Mouse (Mus musculus): ENCODE data around the gene Mrps18b.

DNA sequence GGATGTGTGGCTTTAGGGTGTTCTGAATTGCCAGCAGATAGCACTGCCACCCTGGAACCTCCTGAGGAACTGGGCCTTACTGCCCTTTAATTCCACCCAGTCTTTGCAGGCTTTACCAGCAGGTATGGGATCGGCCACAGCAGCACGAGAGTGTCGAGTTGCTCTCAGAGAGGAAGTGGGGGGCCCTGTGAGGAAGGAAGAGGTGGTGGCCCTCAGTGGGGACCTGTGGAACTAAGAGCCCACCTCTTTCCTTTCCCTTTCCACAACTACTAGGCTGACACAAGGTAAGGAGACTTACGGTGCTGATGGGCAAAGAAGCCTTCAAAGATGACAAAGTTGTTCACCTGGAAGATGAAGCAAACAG lies 12.2 kb downstream of the Mrps18b start:
- TF ChIP-seq CTCF (IDR thresholded peaks at IDR 0.05; ENCODE audit: extremely low read depth, insufficient read length, insufficient replicate concordance, low read depth, low read length) (no peak), POLR2A (IDR thresholded peaks at IDR 0.05; ENCODE audit: low read depth, low read length) (no peak)
